ENCODE assay signal across 24 mouse cellular contexts in genomic region chr3:96808651-96809050, GRCm38 (mm10). TPM values are rescaled to one million over a fixed set of nuclear protein-coding genes. Genes with fewer than 3 reads are reported as not detected.
A peak's percentile ranks its signal among the peaks of the same experiment; 100 is the strongest.
DNase-seq lines count a peak whose midpoint lies in the region; ATAC-seq and TF ChIP-seq lines count a peak whose summit lies in the region.
"Had no signal": no experiment of that assay in that cellular context is flagged by ENCODE, and none has a peak within 500 bp of the region (broad histone marks: within the 10 kb centered on the region; RNA-seq: fewer than 3 reads in every experiment).

No protein-coding gene starts in this region.

- no peak for DNase-seq in heart, embryonic 10.5 days (ENCODE audit: low spot score)
- no peak for DNase-seq in heart, adult 2 months
- peak; percentile 28 to 33 for DNase-seq in kidney, postnatal 25 days
- DNase-seq in kidney, adult 8-10 months: no peak
- DNase-seq in 3134 (ENCODE audit: extremely low read depth, insufficient read length, low spot score): peak; percentile 39
- no peak for DNase-seq in ES-E14 (ENCODE audit: low read depth, low spot score)
- DNase-seq in layer of hippocampus, postnatal 14 days (ENCODE audit: low spot score in 2 of 2): no peak
- DNase-seq: adrenal gland, adult 2 months; cerebellum, adult 8-10 months; forebrain, postnatal 0 days; layer of hippocampus, postnatal 36 days had no signal

- in situ Hi-C loops in ES-E14 (cut with MboI; ENCODE audit: low sequenced_read_pairs in 2 of 2, unreplicated experiment in 2 of 2): no loop called here

- H3K79me2 ChIP-seq in heart, adult 2 months (replicated peaks; ENCODE audit: control insufficient read depth, insufficient read depth, low read length): no peaks in the 10 kb centered on the region

- no peak for TF ChIP-seq POLR2A in heart, adult 2 months (IDR thresholded peaks at IDR 0.05; ENCODE audit: insufficient read depth, low read depth, low read length)

- H3K4me1 ChIP-seq in heart, embryonic 10.5 days: peaks cover 19% of the 10 kb centered on the region
- no peaks in the 10 kb centered on the region for H3K4me1 ChIP-seq in heart, adult 2 months (ENCODE audit: control insufficient read depth, insufficient read depth, low read length)
- peaks cover 0 to 10% of the 10 kb centered on the region in 2 experiments; a peak in 2 of 4 replicates for H3K4me1 ChIP-seq in ES-E14 (ENCODE audit: control insufficient read depth in 2 of 2, insufficient read depth in 2 of 2, low read length in 2 of 2, poor library complexity in 1 of 2)
- H3K4me1 ChIP-seq: neural tube, embryonic 13.5 days had no signal

- 0 out of 2 replicates have a peak overlapping the region, but pooled peaks have one; percentile 3 for H3K27ac ChIP-seq in heart, embryonic 10.5 days
- H3K27ac ChIP-seq in heart, adult 2 months: no peak overlapping the region
- peak overlapping the region; percentile 81 for H3K27ac ChIP-seq in ES-E14 (ENCODE audit: insufficient read depth, low read depth, low read length, poor library complexity, severe bottlenecking)
- H3K27ac ChIP-seq: embryonic facial prominence, embryonic 13.5 days; liver, embryonic 15.5 days; midbrain, embryonic 13.5 days; neural tube, embryonic 13.5 days had no signal

- no peak overlapping the region for H3K9ac ChIP-seq in heart, adult 2 months (ENCODE audit: low read depth, low read length)
- no peak overlapping the region for H3K9ac ChIP-seq in ES-E14 (ENCODE audit: insufficient read depth, low read depth, low read length, poor library complexity, severe bottlenecking)
- H3K9ac ChIP-seq: embryonic facial prominence, embryonic 13.5 days; forebrain, postnatal 0 days; heart, embryonic 12.5 days; liver, embryonic 15.5 days; midbrain, embryonic 13.5 days; neural tube, embryonic 13.5 days had no signal

- no peaks in the 10 kb centered on the region for H3K9me3 ChIP-seq in heart, embryonic 10.5 days
- no peaks in the 10 kb centered on the region for H3K9me3 ChIP-seq in ES-E14 (ENCODE audit: control insufficient read depth, insufficient read depth, low read depth, low read length)
- H3K9me3 ChIP-seq: embryonic facial prominence, embryonic 13.5 days; G1E; liver, embryonic 15.5 days; midbrain, embryonic 13.5 days; neural tube, embryonic 13.5 days had no signal

- H3K36me3 ChIP-seq in heart, embryonic 10.5 days: no peaks in the 10 kb centered on the region
- H3K36me3 ChIP-seq in heart, adult 2 months (ENCODE audit: control insufficient read depth, insufficient read depth, low read length): no peaks in the 10 kb centered on the region
- H3K36me3 ChIP-seq in ES-E14 (ENCODE audit: control insufficient read depth, insufficient read depth, low read length, poor library complexity, severe bottlenecking): no peaks in the 10 kb centered on the region
- H3K36me3 ChIP-seq: liver, embryonic 15.5 days; midbrain, embryonic 13.5 days had no signal

- intact Hi-C loops in heart, adult 2 months (cut with DNase I): no loop called here

- no peak for ATAC-seq in CD4-positive, CD25-positive, alpha-beta regulatory T cell, adult 4 months
- ATAC-seq: forebrain, postnatal 0 days; hindbrain, embryonic 16.5 days; midbrain, embryonic 13.5 days had no signal

- TF ChIP-seq EP300 in heart, adult 2 months (IDR thresholded peaks at IDR 0.05; ENCODE audit: insufficient read depth, low read depth, low read length): no peak

- WGBS in heart, embryonic 10.5 days: 68% methylated on average over 3 of the region's 3 CpGs
- 47% methylated on average over 3 of the region's 3 CpGs for WGBS in heart, adult 2 months

- H3K4me3 ChIP-seq in heart, embryonic 10.5 days: no peak overlapping the region
- H3K4me3 ChIP-seq in heart, adult 2 months: no peak overlapping the region
- H3K4me3 ChIP-seq in ES-E14 (ENCODE audit: insufficient read depth in 1 of 2, low read depth in 1 of 2, low read length in 2 of 2, poor library complexity in 1 of 2, severe bottlenecking in 1 of 2): no peak overlapping the region
- H3K4me3 ChIP-seq: embryonic facial prominence, embryonic 13.5 days; heart, embryonic 12.5 days; liver, embryonic 15.5 days; midbrain, embryonic 13.5 days; neural tube, embryonic 13.5 days had no signal

- H3K27me3 ChIP-seq in heart, embryonic 10.5 days (ENCODE audit: insufficient read depth, poor library complexity, severe bottlenecking): no peaks in the 10 kb centered on the region
- H3K27me3 ChIP-seq in heart, adult 2 months (ENCODE audit: control insufficient read depth, insufficient read depth, low read length): no peaks in the 10 kb centered on the region
- H3K27me3 ChIP-seq: embryonic facial prominence, embryonic 13.5 days; heart, embryonic 12.5 days; liver, embryonic 15.5 days; midbrain, embryonic 13.5 days; neural tube, embryonic 13.5 days had no signal

- no peak for TF ChIP-seq CTCF in heart, adult 2 months (IDR thresholded peaks at IDR 0.05)

TF ChIP-seq in ES-E14, 5 proteins besides CTCF, POLR2A, EP300 and RAD21:
- no peak for TF ChIP-seq ZNF384 (IDR thresholded peaks at IDR 0.05; ENCODE audit: low read depth, low read length)

RNA-seq across cellular contexts. Expression of gene Pdzk1, which starts 20.4 kb away (rescaled TPM):
- 0.98 TPM in 1 of 2 replicates, not detected in the other for polyA plus RNA-seq in heart, embryonic 10.5 days (2016; fragmentation: Nextera tagmentation; extraction: Ambion mirVana)
- not detected for total RNA-seq in heart, adult 2 months (2021)
- 0.10 TPM in 1 of 2 replicates, not detected in the other for polyA plus RNA-seq in heart, adult 2 months (2012; rRNA removed)
- 1.6 and 3.0 TPM in 2 replicates for total RNA-seq in ES-E14 (2012; rRNA removed)
- polyA plus RNA-seq in CD4-positive, CD25-positive, alpha-beta regulatory T cell, adult 4 months (2017; shearing (Covaris generic)): under 1 TPM; 0.32 to 0.85 TPM
- under 1 TPM; 0.29 to 0.58 TPM for total RNA-seq in layer of hippocampus, postnatal 14 days (2021)
- total RNA-seq: forebrain, postnatal 0 days; heart, postnatal 25 days; left cerebral cortex, postnatal 14 days; megakaryocyte progenitor cell, adult 5-6 weeks had no signal
- polyA plus RNA-seq: adrenal gland, adult 2 months; C2C12; embryonic facial prominence, embryonic 13.5 days; midbrain, embryonic 13.5 days had no signal

RNA-seq across cellular contexts. Expression of gene Cd160, which starts 20.5 kb away (rescaled TPM):
- 0.06 TPM in 1 of 2 replicates, not detected in the other for polyA plus RNA-seq in heart, embryonic 10.5 days (2016; fragmentation: Nextera tagmentation; extraction: Ambion mirVana)
- total RNA-seq in heart, adult 2 months (2021): not detected
- 0.06 TPM in 1 of 2 replicates, not detected in the other for polyA plus RNA-seq in heart, adult 2 months (2012; rRNA removed)
- total RNA-seq in ES-E14 (2012; rRNA removed): 0.21 and 0.36 TPM in 2 replicates
- polyA plus RNA-seq in CD4-positive, CD25-positive, alpha-beta regulatory T cell, adult 4 months (2017; shearing (Covaris generic)): 10 to 100 TPM; 29.0 to 38.4 TPM
- not detected for total RNA-seq in layer of hippocampus, postnatal 14 days (2021)
- total RNA-seq: adrenal gland, adult 2 months; forebrain, postnatal 0 days; gastrocnemius, postnatal 4 days; heart, postnatal 25 days; layer of hippocampus, postnatal 36 days; left cerebral cortex, postnatal 14 days had no signal
- polyA plus RNA-seq: heart, embryonic 12.5 days had no signal

Comparison
In these comparisons a context has a peak if more than half of its experiments do, and no peak if none do; other contexts are left out.
1. DNase-seq: peak in kidney, postnatal 25 days (2 of 2) and 3134 (single experiment); none in heart, embryonic 10.5 days (single experiment), heart, adult 2 months (0 of 2), kidney, adult 8-10 months (0 of 2), ES-E14 (single experiment) and layer of hippocampus, postnatal 14 days (0 of 2).